Mouse (Mus musculus): ENCODE measurements around the gene Lsg1.

Gene Lsg1

DNA sequence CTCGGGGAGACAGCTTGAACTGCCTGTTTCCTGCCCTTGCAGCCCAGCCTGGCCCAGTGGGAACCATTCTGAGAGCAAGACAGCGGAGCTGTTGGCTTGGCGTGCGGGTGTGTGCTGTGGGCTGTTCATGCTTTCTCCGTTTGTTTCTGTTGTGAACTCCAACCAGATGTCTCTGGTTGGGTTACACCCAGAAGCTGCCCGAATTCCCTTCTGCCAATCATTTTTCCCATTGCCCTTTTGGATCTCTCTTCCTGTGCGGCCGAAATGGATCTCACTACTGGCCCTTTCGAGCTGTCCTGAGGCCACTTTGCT, 16.1 kb upstream of the Lsg1 start:
- CTCF ChIA-PET: no interaction called here
- POLR2A ChIA-PET: interaction anchor here in 3 of 4 experiments (0.9 to 6.7 kb wide), 23 partner anchors 10 to 173 kb away, joined by 3 to 73 read pairs (median 7); no protein-coding TSS in a partner anchor

GRCm38 (mm10) chr16:30602684-30603530, 15.5 kb upstream of the Lsg1 start:
- CTCF ChIA-PET: interaction anchor here in 3 of 4 experiments (0.5 to 4.0 kb wide), 7 partner anchors 13 to 1378 kb away, joined by 3 to 26 read pairs (median 4); no protein-coding TSS in a partner anchor
- POLR2A ChIA-PET: interaction anchor here (0.6 to 6.7 kb wide), 42 partner anchors 10 to 802 kb away, joined by 3 to 73 read pairs (median 5); no protein-coding TSS in a partner anchor

- ChIA-PET CTCF (interaction anchor here (0.7 to 4.0 kb wide), 18 partner anchors 8 to 479 kb away, joined by 3 to 26 read pairs (median 5); no protein-coding TSS in a partner anchor), POLR2A (interaction anchor here (0.5 to 6.7 kb wide), 63 partner anchors 8 to 1920 kb away, joined by 3 to 73 read pairs (median 5); no protein-coding TSS in a partner anchor)
Measured at GRCm38 (mm10) chr16:30601946-30602345, 14.6 kb upstream of the Lsg1 start.

GRCm38 (mm10) chr16:30601046-30601832, 13.8 kb upstream of the Lsg1 start:
- POLR2A ChIA-PET: interaction anchor here (0.5 to 6.7 kb wide), 102 partner anchors 8 to 1921 kb away, joined by 3 to 73 read pairs (median 5); partner anchors contain the start of genes Lsg1 (in 1 of the 4) and Xxylt1 (in 1 of the 4)
- CTCF ChIA-PET: interaction anchor here (0.7 to 4.0 kb wide), 21 partner anchors 8 to 479 kb away, joined by 3 to 26 read pairs (median 5); no protein-coding TSS in a partner anchor

DNA sequence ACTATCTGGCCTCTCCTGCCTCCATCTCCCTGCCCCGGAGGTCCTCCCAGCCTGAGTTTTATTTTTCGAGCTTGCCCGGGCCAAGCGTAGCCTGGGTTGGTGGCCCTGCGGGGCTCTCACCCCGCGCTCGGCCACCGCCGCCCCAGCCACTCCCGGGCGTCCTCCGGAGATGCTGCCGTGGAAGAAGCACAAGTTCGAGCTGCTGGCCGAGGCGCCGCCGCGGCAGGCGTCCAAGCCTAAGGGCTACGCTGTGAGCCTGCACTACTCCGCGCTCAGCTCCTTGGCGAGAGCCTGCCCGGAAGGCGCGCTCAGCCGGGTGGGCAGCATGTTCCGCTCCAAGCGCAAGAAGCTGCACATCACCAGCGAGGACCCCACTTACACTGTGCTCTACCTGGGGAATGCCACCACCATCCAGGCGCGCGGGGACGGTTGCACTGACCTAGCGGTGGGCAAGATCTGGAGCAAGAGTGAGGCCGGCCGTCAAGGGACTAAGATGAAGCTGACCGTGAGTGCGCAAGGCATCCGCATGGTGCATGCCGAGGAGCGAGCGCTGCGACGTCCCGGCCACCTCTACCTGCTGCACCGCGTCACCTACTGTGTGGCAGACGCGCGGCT, 13.1 kb upstream of the Lsg1 start:
- CTCF ChIA-PET: interaction anchor here (0.6 to 4.0 kb wide), 18 partner anchors 9 to 470 kb away, joined by 3 to 26 read pairs (median 6); no protein-coding TSS in a partner anchor
- POLR2A ChIA-PET: interaction anchor here (0.6 to 6.7 kb wide), 137 partner anchors 8 to 804 kb away, joined by 3 to 73 read pairs (median 5); partner anchors contain the start of genes Lsg1 (in 1 of the 4), Tmem44 (in 1 of the 4) and Xxylt1 (in 1 of the 4)

- ChIA-PET CTCF (interaction anchor here (0.6 to 4.0 kb wide), 11 partner anchors 9 to 471 kb away, joined by 3 to 26 read pairs (median 5); no protein-coding TSS in a partner anchor), POLR2A (interaction anchor here (0.6 to 6.7 kb wide), 129 partner anchors 8 to 805 kb away, joined by 3 to 73 read pairs (median 5); partner anchors contain the start of genes Lsg1 (in 1 of the 4) and Tmem44 (in 1 of the 4))
Measured at GRCm38 (mm10) chr16:30599491-30600268, 12.3 kb upstream of the Lsg1 start, which contains the start of gene Fam43a. Gene Fam43a (plus strand): TSS chr16:30599723.

- ChIA-PET CTCF (interaction anchor here in 3 of 4 experiments (0.7 to 2.6 kb wide), 10 partner anchors 76 to 758 kb away, joined by 3 to 10 read pairs (median 3); no protein-coding TSS in a partner anchor), POLR2A (interaction anchor here in 3 of 4 experiments (0.7 to 6.7 kb wide), 11 partner anchors 11 to 407 kb away, joined by 3 to 38 read pairs (median 4); no protein-coding TSS in a partner anchor)
Measured at GRCm38 (mm10) chr16:30596959-30597681, 9.7 kb upstream of the Lsg1 start.

GRCm38 (mm10) chr16:30595835-30596557, 8.6 kb upstream of the Lsg1 start:
- POLR2A ChIA-PET: interaction anchor here in 3 of 4 experiments (0.6 to 2.0 kb wide), 7 partner anchors 11 to 195 kb away, joined by 3 to 6 read pairs (median 3); no protein-coding TSS in a partner anchor
- CTCF ChIA-PET: interaction anchor here in 3 of 4 experiments (0.6 to 1.6 kb wide), 4 partner anchors 27 to 759 kb away, joined by 3 to 8 read pairs (median 4); no protein-coding TSS in a partner anchor

DNA sequence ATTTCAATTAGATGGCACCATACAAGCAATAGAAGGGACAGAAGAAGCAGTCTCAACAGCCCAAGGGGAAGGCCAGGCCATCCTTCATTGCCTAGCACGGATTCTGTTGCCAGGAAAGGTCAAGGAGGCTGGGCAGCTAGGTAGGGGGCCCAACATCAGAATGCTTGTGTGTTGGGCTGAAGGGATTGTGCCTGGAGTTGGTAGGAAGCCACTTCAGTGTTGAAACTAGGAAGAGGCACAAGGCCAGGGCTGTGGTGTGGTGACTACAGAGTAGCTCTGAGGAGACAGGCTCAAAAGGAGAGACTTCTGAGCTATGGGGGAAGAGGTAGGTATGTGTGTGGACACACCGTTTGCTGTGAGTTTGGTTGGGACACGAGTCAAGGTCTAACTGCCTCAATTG, 8.0 kb upstream of the Lsg1 start:
- ChIA-PET CTCF (interaction anchor here in 2 of 4 experiments (0.5 to 1.6 kb wide), 3 partner anchors 475 to 1264 kb away, joined by 3 read pairs; no protein-coding TSS in a partner anchor), POLR2A (interaction anchor here in 3 of 4 experiments (0.6 to 2.0 kb wide), 12 partner anchors 9 to 829 kb away, joined by 3 to 17 read pairs (median 3); no protein-coding TSS in a partner anchor)

- POLR2A ChIA-PET: interaction anchor here in 1 of 4 experiments (1.3 kb wide), 1 partner anchor 20 kb away, joined by 3 read pairs; no protein-coding TSS in a partner anchor
- CTCF ChIA-PET: no interaction called here
Measured at GRCm38 (mm10) chr16:30591990-30592389, 4.6 kb upstream of the Lsg1 start.

GRCm38 (mm10) chr16:30590264-30591209, 3.1 kb upstream of the Lsg1 start:
- POLR2A ChIA-PET: interaction anchor here (0.6 to 2.1 kb wide), 12 partner anchors 9 to 249 kb away, joined by 3 to 13 read pairs (median 3); partner anchors contain the start of gene Fam43a (in 2 of the 4)
- CTCF ChIA-PET: interaction anchor here in 3 of 4 experiments (0.5 to 1.1 kb wide), 15 partner anchors 9 to 764 kb away, joined by 3 to 11 read pairs (median 4); partner anchors contain the start of gene Fam43a (in 1 of the 3)

DNA sequence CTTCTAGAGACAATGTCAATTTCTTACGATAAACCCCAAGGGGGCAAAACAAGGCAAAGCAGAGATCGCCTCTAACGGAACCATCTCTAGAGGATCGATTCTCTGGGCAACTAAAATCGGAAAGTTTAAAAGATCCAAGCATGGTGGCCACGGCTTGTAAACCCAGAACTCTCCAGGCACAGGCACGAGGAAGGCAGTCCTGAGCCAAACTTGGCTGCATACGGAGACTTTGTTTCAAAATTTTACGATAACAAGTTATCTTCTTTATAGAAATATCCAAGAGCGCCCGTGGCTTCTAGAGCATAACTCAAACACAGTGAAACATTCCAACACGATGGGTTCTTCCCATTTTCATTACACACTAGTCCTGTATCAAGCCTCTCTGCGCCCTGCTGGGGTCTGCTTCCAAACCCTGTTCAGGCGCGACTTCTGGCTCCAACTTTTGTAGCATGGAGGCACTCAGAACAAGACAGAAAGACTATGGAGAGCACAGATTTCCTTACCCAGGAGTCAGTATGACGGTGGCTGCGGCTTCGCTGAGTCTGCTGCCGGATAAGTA, 378 bp downstream of the Lsg1 start:
- ChIA-PET POLR2A (interaction anchor here in 3 of 4 experiments (0.5 to 2.3 kb wide), 18 partner anchors 11 to 1804 kb away, joined by 3 to 12 read pairs (median 4); partner anchors contain the start of gene Fam43a (in 1 of the 3)), CTCF (interaction anchor here in 1 of 4 experiments (0.7 kb wide), 1 partner anchor 48 kb away, joined by 3 read pairs; no protein-coding TSS in a partner anchor)

GRCm38 (mm10) chr16:30580765-30581164, 6.6 kb downstream of the Lsg1 start:
- ChIA-PET CTCF (interaction anchor here in 3 of 4 experiments (0.6 to 2.4 kb wide), 4 partner anchors 9 to 11 kb away, joined by 3 to 6 read pairs (median 3); no protein-coding TSS in a partner anchor), POLR2A (interaction anchor here in 2 of 4 experiments (1.1 to 3.9 kb wide), 6 partner anchors 8 to 22 kb away, joined by 3 to 21 read pairs (median 11); partner anchors contain the start of gene Fam43a (in 1 of the 2))

- ChIA-PET CTCF (interaction anchor here in 1 of 4 experiments (1.1 kb wide), 1 partner anchor 24 kb away, joined by 3 read pairs; no protein-coding TSS in a partner anchor), POLR2A (interaction anchor here in 2 of 4 experiments (1.0 to 3.2 kb wide), 5 partner anchors 9 to 17 kb away, joined by 3 to 12 read pairs (median 4); partner anchors contain the start of gene Lsg1 (in 1 of the 2))
Measured at GRCm38 (mm10) chr16:30576392-30576791, 11.0 kb downstream of the Lsg1 start.
